Mouse (Mus musculus): ENCODE data around the gene Piezo1. TPM values are rescaled to one million over a fixed set of nuclear protein-coding genes. Genes with fewer than 3 reads are reported as not detected.
A peak's percentile ranks its signal among the peaks of the same experiment; 100 is the strongest.

Gene Piezo1
- polyA plus RNA-seq, 1 experiment from 2014 or later = 5.5 TPM

DNA sequence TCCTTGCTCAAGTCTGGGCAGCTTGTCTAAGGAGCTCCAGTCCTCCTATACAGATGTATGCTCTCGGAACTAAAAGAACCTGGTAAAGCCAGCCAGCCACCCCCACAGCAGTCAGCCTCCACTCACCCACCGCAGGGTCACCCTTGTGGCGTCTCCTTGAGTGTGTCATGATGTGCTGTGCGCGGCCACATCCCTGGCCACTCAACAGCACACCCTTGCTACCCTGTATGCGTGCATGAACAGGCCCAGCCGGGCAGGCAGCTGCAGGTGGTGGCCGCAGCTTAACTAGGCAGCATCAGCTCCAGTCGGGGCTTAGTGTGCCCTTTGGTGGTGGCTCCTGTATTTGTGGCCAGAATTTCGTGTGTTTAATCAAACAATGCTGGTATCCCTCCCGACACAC lies 94.0 kb downstream of the Piezo1 start:
- H3K27ac ChIP-seq (ENCODE audit: low read depth, low read length) = no peak overlapping the region
- H3K9me3 ChIP-seq (ENCODE audit: control insufficient read depth, low read length) = no peaks in the 10 kb centered on the region
- H3K4me1 ChIP-seq (ENCODE audit: control insufficient read depth, insufficient read depth, low read length) = peaks cover 12% of the 10 kb centered on the region; the same call in 1 of the 2 replicates
- peaks cover 32% of the 10 kb centered on the region for H3K27me3 ChIP-seq (ENCODE audit: control insufficient read depth, insufficient read depth, low read length)
- no peak overlapping the region for H3K4me3 ChIP-seq (ENCODE audit: low read depth, low read length)
- 84% methylated on average over 11 of the region's 11 CpGs for WGBS
- ATAC-seq (ENCODE audit: insufficient read depth, low FRiP score, low TSS enrichment) = no peak
- no peak for DNase-seq (ENCODE audit: low spot score)
- H3K36me3 ChIP-seq (ENCODE audit: control insufficient read depth, insufficient read depth, low read length) = no peaks in the 10 kb centered on the region
- no peak overlapping the region for H3K4me2 ChIP-seq (ENCODE audit: low read depth)
- no peak overlapping the region for H3K9ac ChIP-seq (ENCODE audit: low read length)

- no peaks in the 10 kb centered on the region for H3K36me3 ChIP-seq (ENCODE audit: control insufficient read depth, insufficient read depth, low read length)
- no peaks in the 10 kb centered on the region for H3K4me1 ChIP-seq (ENCODE audit: control insufficient read depth, insufficient read depth, low read length)
- DNase-seq (ENCODE audit: low spot score) (no peak), ATAC-seq (ENCODE audit: insufficient read depth, low FRiP score, low TSS enrichment) (no peak)
- 91% methylated on average over 6 of the region's 6 CpGs for WGBS
- no peak overlapping the region for H3K4me3 ChIP-seq (ENCODE audit: low read depth, low read length)
- no peak overlapping the region for H3K9ac ChIP-seq (ENCODE audit: low read length)
- no peak overlapping the region for H3K27ac ChIP-seq (ENCODE audit: low read depth, low read length)
- peaks cover 9% of the 10 kb centered on the region for H3K27me3 ChIP-seq (ENCODE audit: control insufficient read depth, insufficient read depth, low read length)
- no peaks in the 10 kb centered on the region for H3K9me3 ChIP-seq (ENCODE audit: control insufficient read depth, low read length)
- H3K4me2 ChIP-seq (ENCODE audit: low read depth) = no peak overlapping the region
Measured at GRCm38 (mm10) chr8:122454409-122454808, 96.7 kb downstream of the Piezo1 start.

DNA sequence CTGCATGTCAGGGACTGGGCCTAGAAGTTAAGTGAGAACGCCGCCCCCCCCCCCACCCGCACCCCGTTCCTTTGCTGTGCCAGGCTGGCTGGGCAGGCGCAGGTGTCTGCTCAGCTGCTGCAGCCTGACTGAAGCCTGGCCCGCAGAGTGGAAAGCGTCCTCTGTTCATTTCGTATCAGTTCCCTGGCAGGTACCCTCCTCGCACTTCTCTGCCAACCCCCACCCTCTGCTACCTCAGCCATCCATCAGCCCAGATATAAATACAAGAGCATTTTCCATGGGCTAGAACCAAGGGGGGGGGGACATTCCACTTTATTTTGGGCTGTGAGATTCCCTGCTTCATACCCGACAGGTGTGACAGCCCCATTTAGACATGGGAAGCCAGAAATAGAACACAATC lies 99.0 kb downstream of the Piezo1 start:
- Histone ChIP-seq H3K9me3 (ENCODE audit: control insufficient read depth, low read length) (no peaks in the 10 kb centered on the region), H3K9ac (ENCODE audit: low read length) (no peak overlapping the region; the same call in 1 of the 2 replicates), H3K4me3 (ENCODE audit: low read depth, low read length) (no peak overlapping the region), H3K27ac (ENCODE audit: low read depth, low read length) (no peak overlapping the region), H3K4me1 (ENCODE audit: control insufficient read depth, insufficient read depth, low read length) (no peaks in the 10 kb centered on the region), H3K4me2 (ENCODE audit: low read depth) (no peak overlapping the region), H3K36me3 (ENCODE audit: control insufficient read depth, insufficient read depth, low read length) (no peaks in the 10 kb centered on the region), H3K27me3 (ENCODE audit: control insufficient read depth, insufficient read depth, low read length) (no peaks in the 10 kb centered on the region)
- 85% methylated on average over 10 of the region's 10 CpGs for WGBS
- ATAC-seq (ENCODE audit: insufficient read depth, low FRiP score, low TSS enrichment) (no peak), DNase-seq (ENCODE audit: low spot score) (no peak)

DNA sequence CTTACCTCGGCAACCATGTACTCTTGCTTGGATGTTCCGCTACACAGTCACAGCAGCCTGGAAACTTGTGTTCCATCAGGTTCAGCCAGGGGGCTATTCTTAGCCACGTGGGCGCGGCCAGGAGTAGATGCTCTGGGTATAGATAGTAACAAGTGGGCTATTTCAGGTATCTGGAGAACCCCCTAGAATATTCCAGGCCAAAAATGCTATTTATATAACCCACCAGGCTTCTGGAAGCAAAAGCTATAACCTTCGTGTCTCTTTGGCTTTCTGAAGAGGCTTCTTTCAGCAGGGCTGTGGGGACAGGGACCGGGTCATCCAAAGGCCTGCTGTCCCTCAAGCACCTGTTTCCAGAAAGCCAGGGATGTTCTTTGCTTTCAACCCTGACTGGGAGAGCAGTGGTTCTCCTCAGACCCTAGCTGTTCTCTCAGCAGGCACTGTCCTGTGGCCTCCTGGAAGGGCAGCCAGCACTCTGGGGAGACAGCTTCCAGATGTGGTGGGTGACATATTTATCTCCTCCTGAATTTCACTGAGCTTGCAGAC lies 99.9 kb downstream of the Piezo1 start:
- no peaks in the 10 kb centered on the region for H3K4me1 ChIP-seq (ENCODE audit: control insufficient read depth, insufficient read depth, low read length)
- WGBS = 82% methylated on average over 7 of the region's 7 CpGs
- no peaks in the 10 kb centered on the region for H3K9me3 ChIP-seq (ENCODE audit: control insufficient read depth, low read length)
- DNase-seq (ENCODE audit: low spot score) = no peak
- ATAC-seq (ENCODE audit: insufficient read depth, low FRiP score, low TSS enrichment) = no peak
- no peak overlapping the region for H3K9ac ChIP-seq (ENCODE audit: low read length)
- no peak overlapping the region for H3K27ac ChIP-seq (ENCODE audit: low read depth, low read length)
- no peaks in the 10 kb centered on the region for H3K27me3 ChIP-seq (ENCODE audit: control insufficient read depth, insufficient read depth, low read length)
- H3K4me2 ChIP-seq (ENCODE audit: low read depth) = no peak overlapping the region
- no peaks in the 10 kb centered on the region for H3K36me3 ChIP-seq (ENCODE audit: control insufficient read depth, insufficient read depth, low read length)
- H3K4me3 ChIP-seq (ENCODE audit: low read depth, low read length) = no peak overlapping the region

- Histone ChIP-seq H3K9me3 (ENCODE audit: control insufficient read depth, low read length) (no peaks in the 10 kb centered on the region), H3K36me3 (ENCODE audit: control insufficient read depth, insufficient read depth, low read length) (no peaks in the 10 kb centered on the region), H3K4me2 (ENCODE audit: low read depth) (no peak overlapping the region), H3K27ac (ENCODE audit: low read depth, low read length) (no peak overlapping the region), H3K9ac (ENCODE audit: low read length) (no peak overlapping the region; the same call in 1 of the 2 replicates), H3K4me3 (ENCODE audit: low read depth, low read length) (no peak overlapping the region), H3K4me1 (ENCODE audit: control insufficient read depth, insufficient read depth, low read length) (peaks cover 7% of the 10 kb centered on the region; the same call in 1 of the 2 replicates), H3K27me3 (ENCODE audit: control insufficient read depth, insufficient read depth, low read length) (no peaks in the 10 kb centered on the region)
- 69% methylated on average over 3 of the region's 3 CpGs for WGBS
- DNase-seq (ENCODE audit: low spot score) (no peak), ATAC-seq (ENCODE audit: insufficient read depth, low FRiP score, low TSS enrichment) (no peak)
Measured at GRCm38 (mm10) chr8:122445203-122445602, 105.9 kb downstream of the Piezo1 start.

GRCm38 (mm10) chr8:122444058-122444748 lies 106.9 kb downstream of the Piezo1 start:
- H3K27me3 ChIP-seq (ENCODE audit: control insufficient read depth, insufficient read depth, low read length) = no peaks in the 10 kb centered on the region
- peak overlapping the region; percentile 94 for H3K9ac ChIP-seq (ENCODE audit: low read length)
- DNase-seq (ENCODE audit: low spot score) (peak; percentile 66), ATAC-seq (ENCODE audit: insufficient read depth, low FRiP score, low TSS enrichment) (no peak)
- no peaks in the 10 kb centered on the region for H3K9me3 ChIP-seq (ENCODE audit: control insufficient read depth, low read length)
- H3K36me3 ChIP-seq (ENCODE audit: control insufficient read depth, insufficient read depth, low read length) = peaks cover 3% of the 10 kb centered on the region; the same call in 1 of the 2 replicates
- H3K4me3 ChIP-seq (ENCODE audit: low read depth, low read length) = peak overlapping the region; percentile 74
- H3K27ac ChIP-seq (ENCODE audit: low read depth, low read length) = peak overlapping the region; percentile 96
- H3K4me1 ChIP-seq (ENCODE audit: control insufficient read depth, insufficient read depth, low read length) = peaks cover 7% of the 10 kb centered on the region; the same call in 1 of the 2 replicates
- WGBS = 40% methylated on average over 19 of the region's 19 CpGs
- peak overlapping the region; percentile 57 for H3K4me2 ChIP-seq (ENCODE audit: low read depth)

DNA sequence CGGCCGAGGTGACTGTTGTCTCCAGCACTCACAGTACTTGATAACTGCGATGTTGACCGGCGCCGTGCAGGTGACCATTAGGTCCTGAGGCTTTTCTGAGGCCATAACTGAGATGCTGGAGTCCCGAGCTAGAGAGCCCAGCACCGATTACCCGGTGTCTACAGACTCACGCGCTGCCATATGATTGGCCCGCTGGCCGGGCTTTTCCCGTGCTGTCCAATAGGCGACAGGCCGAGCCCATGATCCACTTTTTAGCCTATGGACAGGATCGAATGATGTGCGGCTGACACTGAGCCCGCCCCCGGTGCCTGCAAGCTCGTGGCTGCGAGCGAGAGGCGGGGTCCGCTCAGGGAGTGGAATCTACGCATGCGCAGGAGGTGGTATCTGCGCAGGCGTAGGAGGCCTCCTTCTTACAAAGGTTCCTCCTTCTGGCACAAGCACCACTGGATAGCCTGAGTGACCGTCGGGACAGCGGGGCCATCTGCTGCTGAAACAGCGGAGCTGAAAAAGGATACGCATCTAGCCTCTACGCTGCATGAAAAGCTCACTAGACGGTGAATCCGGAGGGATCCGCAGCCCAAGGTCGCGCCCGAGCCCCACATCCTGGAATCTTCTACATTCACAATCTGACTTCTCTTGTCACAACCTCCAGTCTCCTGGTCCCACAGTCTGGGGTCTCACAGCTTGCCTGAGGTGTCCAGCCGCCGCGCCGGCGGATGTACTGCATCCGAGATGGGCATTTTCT lies 107.7 kb downstream of the Piezo1 start, which contains the start of gene Mvd:
TSS of gene Mvd (minus strand) at position 161 of the 745 bp plus-strand sequence.
- H3K27ac ChIP-seq (ENCODE audit: low read depth, low read length) = peak within 1 kb of the TSS; percentile 96

DNA sequence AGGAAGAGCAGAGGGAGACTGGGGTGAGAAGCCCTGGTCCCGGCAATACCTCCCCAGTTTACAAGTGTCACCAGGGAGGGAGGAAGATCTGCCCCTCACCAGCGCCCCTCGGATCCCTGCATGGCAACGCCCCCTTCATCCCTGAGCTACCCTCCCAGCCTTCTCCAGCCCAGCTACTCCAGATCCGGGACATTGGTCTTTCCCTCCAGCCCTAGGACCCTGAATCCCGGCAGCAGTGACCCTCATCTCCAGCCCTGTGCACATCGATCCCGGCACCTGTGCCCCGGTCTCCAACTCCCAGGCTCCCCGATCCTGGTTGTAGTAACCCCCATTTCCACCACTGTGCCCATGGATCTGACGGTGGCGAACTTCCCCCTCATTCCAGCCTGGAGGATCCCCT lies 108.3 kb downstream of the Piezo1 start:
- peak overlapping the region; percentile 69 for H3K4me2 ChIP-seq (ENCODE audit: low read depth)
- H3K4me3 ChIP-seq (ENCODE audit: low read depth, low read length) = peak overlapping the region; percentile 74
- peak overlapping the region; percentile 74 for H3K9ac ChIP-seq (ENCODE audit: low read length)
- H3K4me1 ChIP-seq (ENCODE audit: control insufficient read depth, insufficient read depth, low read length) = peaks cover 7% of the 10 kb centered on the region; the same call in 1 of the 2 replicates
- H3K27ac ChIP-seq (ENCODE audit: low read depth, low read length) = peak overlapping the region; percentile 76
- no peaks in the 10 kb centered on the region for H3K27me3 ChIP-seq (ENCODE audit: control insufficient read depth, insufficient read depth, low read length)
- ATAC-seq (ENCODE audit: insufficient read depth, low FRiP score, low TSS enrichment) (no peak; the same call in 1 of the 2 replicates), DNase-seq (ENCODE audit: low spot score) (peak; percentile 40)
- under 1% methylated on average over 12 of the region's 12 CpGs for WGBS
- peaks cover 8% of the 10 kb centered on the region for H3K36me3 ChIP-seq (ENCODE audit: control insufficient read depth, insufficient read depth, low read length)
- H3K9me3 ChIP-seq (ENCODE audit: control insufficient read depth, low read length) = no peaks in the 10 kb centered on the region

More for the DNA sequence above, 107.7 kb downstream of the Piezo1 start, which contains the start of gene Mvd:
- H3K4me2 ChIP-seq (ENCODE audit: low read depth) = peak within 1 kb of the TSS; percentile 69
- DNase-seq (ENCODE audit: low spot score) (peak; percentile 99), ATAC-seq (ENCODE audit: insufficient read depth, low FRiP score, low TSS enrichment) (peak; percentile 98)
- WGBS = under 1% methylated on average over 47 of the region's 47 CpGs
- H3K36me3 ChIP-seq (ENCODE audit: control insufficient read depth, insufficient read depth, low read length) = peaks cover 3% of the 10 kb centered on the region; the same call in 1 of the 2 replicates
- H3K27me3 ChIP-seq (ENCODE audit: control insufficient read depth, insufficient read depth, low read length) = no peaks in the 10 kb centered on the region
- peaks cover 7% of the 10 kb centered on the region; the same call in 1 of the 2 replicates for H3K4me1 ChIP-seq (ENCODE audit: control insufficient read depth, insufficient read depth, low read length)
- H3K9ac ChIP-seq (ENCODE audit: low read length) = peak within 1 kb of the TSS; percentile 94
- peak within 1 kb of the TSS; percentile 74 for H3K4me3 ChIP-seq (ENCODE audit: low read depth, low read length)
- H3K9me3 ChIP-seq (ENCODE audit: control insufficient read depth, low read length) = no peaks in the 10 kb centered on the region

All from neural tube, embryonic 11.5 days (tissue).